Mouse (Mus musculus) embryonic facial prominence, embryonic 10.5 days (tissue): ENCODE results near the gene Aldh18a1. TPM values are rescaled to one million over a fixed set of nuclear protein-coding genes. Genes with fewer than 3 reads are reported as not detected.

Source experiments
- DNase-seq: peaks from one replicate; pipeline ENCODE4 v3.0.0-alpha.2; 2017; ENCODE audit warnings: low spot score
- H3K27ac ChIP-seq: fragments of 300-500 bp; sonication (generic); replicated peaks from 2 replicates; pipeline ENCODE4 v1.5.1; 2016; ENCODE audit warnings: mild to moderate bottlenecking
- H3K27me3 ChIP-seq: fragments of 300-500 bp; sonication (generic); replicated peaks from 2 replicates; pipeline ENCODE4 v1.6.1; 2016; ENCODE audit warnings: low read depth, mild to moderate bottlenecking; ENCODE audit not compliant: poor library complexity, severe bottlenecking
- H3K36me3 ChIP-seq: fragments of 300-500 bp; sonication (generic); replicated peaks from 2 replicates; pipeline ENCODE4 v1.6.1; 2016; ENCODE audit warnings: mild to moderate bottlenecking, moderate library complexity
- H3K4me1 ChIP-seq: fragments of 300-500 bp; sonication (generic); 2 replicates; pipeline ENCODE4 v1.6.1; 2016
- H3K4me3 ChIP-seq: fragments of 300-500 bp; sonication (generic); 2 replicates; pipeline ENCODE4 v1.5.1; 2016; ENCODE audit warnings: mild to moderate bottlenecking, moderate library complexity
- H3K9me3 ChIP-seq: fragments of 300-500 bp; sonication (generic); 2 replicates; pipeline ENCODE4 v1.6.1; 2016; ENCODE audit warnings: mild to moderate bottlenecking
- WGBS: fragments of 180-500 bp; shearing (Covaris S2); methylation state at CpG from one replicate; pipeline ENCODE4 v1.1.7; 2016; 5-methylcytosine and 5-hydroxymethylcytosine counted together
- polyA plus RNA-seq: library from polyadenylated mRNA; unstranded; fragments of >200 nt; fragmentation: Nextera tagmentation; extraction: Ambion mirVana; gene quantifications from 2 replicates; pipeline ENCODE4 v1.2.1, GENCODE M21; 2016

Aldh18a1 gene
- polyA plus RNA-seq, 1 experiment from 2014 or later, result 91.0 TPM

GRCm38 (mm10) chr19:40548796-40549515 lies 39.3 kb downstream of the Aldh18a1 start:
- Histone ChIP-seq H3K27ac (no peak overlapping the region), H3K4me3 (no peak overlapping the region), H3K36me3 (peaks cover 42% of the 10 kb centered on the region), H3K4me1 (peaks cover 13% of the 10 kb centered on the region), H3K9me3 (no peaks in the 10 kb centered on the region), H3K27me3 (no peaks in the 10 kb centered on the region)
- 41% methylated on average over 5 of the region's 5 CpGs for WGBS
- peak; percentile 32 for DNase-seq

GRCm38 (mm10) chr19:40548386-40548785 lies 39.9 kb downstream of the Aldh18a1 start:
- Histone ChIP-seq H3K27ac (no peak overlapping the region), H3K4me1 (peaks cover 13% of the 10 kb centered on the region), H3K9me3 (no peaks in the 10 kb centered on the region), H3K36me3 (peaks cover 36% of the 10 kb centered on the region), H3K4me3 (no peak overlapping the region), H3K27me3 (no peaks in the 10 kb centered on the region)
- whole genome bisulfite sequencing, result 76% methylated on average over 6 of the region's 6 CpGs
- DNase-seq, result peak; percentile 16

- DNase-seq, result peak; percentile 76
- WGBS, result 14% methylated on average over 3 of the region's 3 CpGs
These were observed 43.4 kb downstream of the Aldh18a1 start for GRCm38 (mm10) chr19:40544856-40545255.

DNA sequence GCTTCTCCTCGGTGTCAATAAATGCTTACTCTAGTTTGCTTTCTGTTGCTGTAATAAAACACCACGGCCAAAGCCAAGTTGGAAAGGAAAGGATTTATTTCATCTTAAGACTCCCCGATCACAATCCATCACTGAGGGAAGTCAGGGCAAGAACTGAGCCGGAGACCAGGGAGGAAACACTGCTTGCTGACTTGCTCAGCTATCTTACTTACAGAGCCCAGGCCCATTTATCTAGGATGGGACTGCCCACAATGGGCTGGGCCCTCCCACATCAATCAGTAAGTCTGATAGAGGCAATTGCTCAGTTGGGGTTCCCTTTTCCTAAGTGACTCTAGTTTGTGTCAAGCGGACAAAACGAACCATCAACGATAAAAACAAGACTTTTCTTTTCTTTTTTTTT lies 45.5 kb downstream of the Aldh18a1 start:
- no peaks in the 10 kb centered on the region for H3K36me3 ChIP-seq
- H3K27ac ChIP-seq, result no peak overlapping the region
- no peaks in the 10 kb centered on the region for H3K9me3 ChIP-seq
- H3K4me3 ChIP-seq, result no peak overlapping the region
- DNase-seq, result no peak
- 90% methylated on average over 7 of the region's 7 CpGs for WGBS
- H3K4me1 ChIP-seq, result no peaks in the 10 kb centered on the region
- no peaks in the 10 kb centered on the region for H3K27me3 ChIP-seq

More at GRCm38 (mm10) chr19:40544856-40545255, 43.4 kb downstream of the Aldh18a1 start:
- H3K36me3 ChIP-seq, result peaks cover under 1% of the 10 kb centered on the region
- H3K4me1 ChIP-seq, result peaks cover 13% of the 10 kb centered on the region
- no peak overlapping the region for H3K4me3 ChIP-seq
- no peaks in the 10 kb centered on the region for H3K9me3 ChIP-seq
- no peak overlapping the region for H3K27ac ChIP-seq
- H3K27me3 ChIP-seq, result no peaks in the 10 kb centered on the region

GRCm38 (mm10) chr19:40536526-40536925 lies 51.7 kb downstream of the Aldh18a1 start:
- Histone ChIP-seq H3K9me3 (no peaks in the 10 kb centered on the region), H3K36me3 (no peaks in the 10 kb centered on the region)
- 90% methylated on average over 6 of the region's 6 CpGs for WGBS

DNA sequence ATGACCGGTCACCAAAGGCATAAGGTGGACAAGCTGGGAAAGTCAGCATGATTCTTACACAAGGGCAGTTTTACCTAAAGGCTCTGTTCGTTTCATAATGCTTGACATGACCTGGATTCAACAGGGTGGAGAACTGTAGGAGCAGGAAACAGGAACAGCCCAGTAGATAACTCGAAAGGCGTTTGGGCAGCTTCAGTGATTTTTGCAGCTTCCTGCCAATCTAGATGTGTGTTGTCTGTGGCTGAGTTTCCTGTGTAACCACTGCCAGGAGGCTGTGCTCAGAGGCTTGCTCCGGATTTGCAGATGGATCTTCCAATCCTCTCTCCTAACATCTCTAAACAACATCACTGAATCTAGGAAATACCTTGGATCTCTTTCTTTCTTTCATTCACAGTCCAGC lies 55.7 kb downstream of the Aldh18a1 start:
- Histone ChIP-seq H3K4me3 (no peak overlapping the region), H3K27ac (no peak overlapping the region), H3K36me3 (no peaks in the 10 kb centered on the region), H3K9me3 (0 out of 2 replicates have a peak, but pooled peaks cover 3% of the 10 kb centered on the region), H3K27me3 (no peaks in the 10 kb centered on the region), H3K4me1 (no peaks in the 10 kb centered on the region)
- 83% methylated on average over 5 of the region's 5 CpGs for WGBS
- no peak for DNase-seq

More at GRCm38 (mm10) chr19:40536526-40536925, 51.7 kb downstream of the Aldh18a1 start:
- H3K4me1 ChIP-seq, result no peaks in the 10 kb centered on the region
- no peak overlapping the region for H3K27ac ChIP-seq
- no peak overlapping the region for H3K4me3 ChIP-seq
- no peak for DNase-seq
- H3K27me3 ChIP-seq, result no peaks in the 10 kb centered on the region

DNA sequence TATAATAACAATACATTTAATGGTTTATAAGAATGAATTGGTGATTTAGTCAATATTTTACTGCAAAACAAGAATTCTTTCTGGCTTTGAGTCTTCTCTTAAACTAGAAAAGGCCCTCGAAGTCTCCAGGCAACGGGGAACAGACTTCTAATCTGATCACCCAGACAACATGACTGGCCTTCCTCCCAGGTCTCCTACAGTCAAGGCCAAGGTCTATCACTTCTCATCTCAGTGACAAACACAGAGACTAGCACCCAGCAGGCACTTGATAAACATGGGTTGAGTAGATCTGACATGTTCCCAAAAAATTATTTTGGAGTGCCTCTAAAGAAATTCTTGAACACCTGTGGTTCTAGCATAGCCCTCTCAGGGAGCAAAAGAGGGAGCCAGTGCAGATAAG lies 57.9 kb downstream of the Aldh18a1 start:
- WGBS, result 89% methylated on average over 2 of the region's 2 CpGs
- no peaks in the 10 kb centered on the region for H3K27me3 ChIP-seq
- H3K4me3 ChIP-seq, result no peak overlapping the region
- no peaks in the 10 kb centered on the region for H3K4me1 ChIP-seq
- no peak overlapping the region for H3K27ac ChIP-seq
- no peak for DNase-seq
- H3K9me3 ChIP-seq, result 0 out of 2 replicates have a peak, but pooled peaks cover 3% of the 10 kb centered on the region
- H3K36me3 ChIP-seq, result no peaks in the 10 kb centered on the region

DNA sequence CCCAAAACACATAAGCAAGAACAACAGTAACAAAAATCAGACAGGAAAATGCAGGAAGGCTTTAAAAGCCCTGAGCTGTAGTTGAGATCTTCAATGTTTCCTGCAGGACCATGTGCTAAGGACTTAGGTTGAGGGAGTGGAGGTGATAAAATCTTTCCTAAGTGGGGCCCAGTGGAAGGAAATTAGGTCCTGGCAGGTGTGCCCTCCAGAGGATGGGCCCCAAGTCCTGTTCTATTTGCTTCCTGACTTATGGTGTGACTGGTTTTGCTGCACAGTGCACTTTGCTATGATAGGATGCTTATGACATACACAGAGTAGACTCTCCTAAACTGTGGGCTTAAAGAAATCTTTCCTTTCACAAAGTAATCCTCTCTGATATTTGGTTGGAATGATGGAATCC lies 60.0 kb downstream of the Aldh18a1 start:
- Histone ChIP-seq H3K9me3 (0 out of 2 replicates have a peak, but pooled peaks cover 3% of the 10 kb centered on the region), H3K36me3 (no peaks in the 10 kb centered on the region), H3K4me1 (no peaks in the 10 kb centered on the region), H3K27ac (no peak overlapping the region), H3K4me3 (no peak overlapping the region), H3K27me3 (no peaks in the 10 kb centered on the region)
- DNase-seq, result no peak

DNA sequence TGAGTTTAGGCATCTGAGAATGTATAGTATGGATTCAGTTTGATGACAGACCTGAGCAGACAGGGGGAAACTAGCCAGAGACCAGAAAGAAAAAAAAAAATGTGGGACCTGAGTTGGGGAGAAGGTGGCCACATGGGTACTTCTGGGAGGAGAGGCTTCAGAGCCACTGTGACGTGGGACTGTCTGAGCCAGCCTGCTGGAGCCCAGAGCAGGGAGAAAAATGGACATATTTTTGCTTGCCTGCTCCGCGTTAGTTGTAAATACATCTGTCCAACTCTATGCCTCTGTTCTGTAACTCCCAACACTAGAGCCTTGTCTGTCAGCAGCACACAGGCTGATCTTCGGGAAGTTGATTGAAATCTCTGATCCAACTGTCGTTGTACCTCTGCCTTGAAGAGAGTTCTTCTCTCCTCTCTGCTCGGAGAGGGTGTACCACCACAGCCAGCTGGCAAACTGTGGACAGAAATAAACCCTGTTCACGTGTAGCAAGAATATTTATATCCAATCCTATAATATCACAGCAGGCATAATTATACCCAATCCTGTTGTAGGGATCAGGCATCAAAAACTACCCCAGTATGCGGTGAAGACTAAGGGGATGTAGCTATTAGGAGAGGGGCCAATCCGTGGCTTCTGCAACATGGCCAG lies 61.8 kb downstream of the Aldh18a1 start:
- no peaks in the 10 kb centered on the region for H3K4me1 ChIP-seq
- H3K4me3 ChIP-seq, result no peak overlapping the region
- 84% methylated on average over 9 of the region's 9 CpGs for WGBS
- DNase-seq, result no peak
- 0 out of 2 replicates have a peak, but pooled peaks cover 3% of the 10 kb centered on the region for H3K9me3 ChIP-seq
- no peak overlapping the region for H3K27ac ChIP-seq
- H3K36me3 ChIP-seq, result no peaks in the 10 kb centered on the region
- no peaks in the 10 kb centered on the region for H3K27me3 ChIP-seq

- no peaks in the 10 kb centered on the region for H3K9me3 ChIP-seq
- H3K4me1 ChIP-seq, result peaks cover 11% of the 10 kb centered on the region
- 76% methylated on average over 8 of the region's 8 CpGs for WGBS
- no peak for DNase-seq
- H3K27me3 ChIP-seq, result no peaks in the 10 kb centered on the region
- H3K27ac ChIP-seq, result no peak overlapping the region
- H3K4me3 ChIP-seq, result no peak overlapping the region
- no peaks in the 10 kb centered on the region for H3K36me3 ChIP-seq
These were observed 64.7 kb downstream of the Aldh18a1 start for GRCm38 (mm10) chr19:40523431-40524005.

GRCm38 (mm10) chr19:40520403-40520802 lies 67.9 kb downstream of the Aldh18a1 start:
- no peaks in the 10 kb centered on the region for H3K9me3 ChIP-seq
- H3K27me3 ChIP-seq, result no peaks in the 10 kb centered on the region
- no peaks in the 10 kb centered on the region for H3K36me3 ChIP-seq
- DNase-seq, result no peak
- WGBS, result 88% methylated on average over 5 of the region's 5 CpGs
- H3K27ac ChIP-seq, result no peak overlapping the region
- peaks cover 11% of the 10 kb centered on the region for H3K4me1 ChIP-seq
- H3K4me3 ChIP-seq, result no peak overlapping the region

DNA sequence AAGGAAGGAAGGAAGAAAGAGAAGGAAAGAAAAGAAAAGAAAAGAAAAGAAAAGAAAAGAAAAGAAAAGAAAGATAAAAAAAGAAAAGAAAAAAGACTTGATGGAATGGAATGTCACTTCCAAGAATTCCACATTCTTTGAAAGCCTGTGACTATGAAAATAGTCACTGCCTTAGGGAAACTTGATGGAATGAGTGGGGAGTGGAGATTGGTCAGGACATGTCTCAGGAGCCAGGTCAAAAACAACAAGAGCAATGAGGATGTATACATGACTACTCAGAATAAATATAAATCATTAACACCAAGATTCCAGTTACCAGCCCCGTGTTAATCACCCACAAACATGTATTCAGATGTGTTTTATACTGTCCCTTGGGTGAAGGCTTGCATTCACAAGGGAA lies 69.6 kb downstream of the Aldh18a1 start:
- Histone ChIP-seq H3K4me1 (peaks cover 11% of the 10 kb centered on the region), H3K9me3 (no peaks in the 10 kb centered on the region), H3K4me3 (no peak overlapping the region), H3K36me3 (no peaks in the 10 kb centered on the region), H3K27me3 (no peaks in the 10 kb centered on the region), H3K27ac (no peak overlapping the region)
- no peak for DNase-seq
- WGBS, result 74% methylated on average over 1 of the region's 1 CpGs

- Histone ChIP-seq H3K4me3 (no peak overlapping the region), H3K9me3 (no peaks in the 10 kb centered on the region), H3K4me1 (peaks cover 28% of the 10 kb centered on the region), H3K36me3 (no peaks in the 10 kb centered on the region), H3K27ac (no peak overlapping the region), H3K27me3 (no peaks in the 10 kb centered on the region)
- 87% methylated on average over 3 of the region's 3 CpGs for WGBS
- DNase-seq, result no peak
These were observed 72.7 kb downstream of the Aldh18a1 start for GRCm38 (mm10) chr19:40515596-40515995.
